Comparison of ENCODE assay signal across 12 mouse cellular contexts in the genomic region with DNA sequence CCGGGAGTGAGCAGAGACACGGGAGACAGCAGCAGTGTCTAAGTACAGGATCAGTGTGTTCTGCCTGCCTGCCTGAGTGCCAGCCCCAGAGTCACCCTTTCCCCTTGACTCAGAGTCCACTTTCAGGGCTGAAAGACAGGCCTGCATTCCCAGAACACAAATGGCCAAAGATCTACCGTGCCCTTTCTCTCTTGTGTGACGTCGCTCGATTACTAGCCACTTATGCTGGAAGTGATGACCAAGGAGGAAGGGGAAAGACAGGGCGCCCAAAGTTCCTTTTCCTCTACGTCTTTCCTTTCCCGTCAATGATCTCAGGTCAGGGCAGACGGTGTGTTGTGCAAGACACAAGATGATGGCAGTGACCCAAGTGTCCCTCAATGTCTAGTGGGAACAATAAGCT.
DNase-seq lines count a peak whose midpoint lies in the region; ATAC-seq lines count a peak whose summit lies in the region.
"Had no signal": no experiment of that assay in that cellular context is flagged by ENCODE, and none has a peak within 500 bp of the region (broad histone marks: within the 10 kb centered on the region; RNA-seq: fewer than 3 reads in every experiment).

No protein-coding gene starts in this region.

- peak; percentile 53 to 81 for DNase-seq in kidney, postnatal 25 days
- peak; percentile 54 to 59 for DNase-seq in lung, postnatal 4 days
- no peak for DNase-seq in midbrain, embryonic 14.5 days
- DNase-seq in layer of hippocampus, adult 11-12 months (ENCODE audit: low spot score): no peak
- DNase-seq: cerebellum, adult 9-10 months had no signal

- no peaks in the 10 kb centered on the region for H3K36me3 ChIP-seq in liver, embryonic 16.5 days (ENCODE audit: control insufficient read depth, insufficient read depth)
- no peaks in the 10 kb centered on the region for H3K36me3 ChIP-seq in liver, embryonic 12.5 days
- no peaks in the 10 kb centered on the region for H3K36me3 ChIP-seq in heart, embryonic 13.5 days
- H3K36me3 ChIP-seq in midbrain, embryonic 14.5 days (ENCODE audit: control insufficient read depth, insufficient read depth, low read length): no peaks in the 10 kb centered on the region
- H3K36me3 ChIP-seq: heart, embryonic 15.5 days; limb, embryonic 13.5 days had no signal

- H3K9me3 ChIP-seq in liver, embryonic 16.5 days (replicated peaks; ENCODE audit: control insufficient read depth, low read length): no peaks in the 10 kb centered on the region
- H3K9me3 ChIP-seq in liver, embryonic 12.5 days (replicated peaks): no peaks in the 10 kb centered on the region
- H3K9me3 ChIP-seq in heart, embryonic 13.5 days: no peaks in the 10 kb centered on the region
- H3K9me3 ChIP-seq in midbrain, embryonic 14.5 days (ENCODE audit: control insufficient read depth, low read length): no peaks in the 10 kb centered on the region
- H3K9me3 ChIP-seq: heart, embryonic 15.5 days; limb, embryonic 13.5 days had no signal

- no peaks in the 10 kb centered on the region for H3K27me3 ChIP-seq in liver, embryonic 16.5 days (ENCODE audit: control insufficient read depth, insufficient read depth, low read depth, low read length)
- no peaks in the 10 kb centered on the region for H3K27me3 ChIP-seq in liver, embryonic 12.5 days (replicated peaks)
- no peaks in the 10 kb centered on the region for H3K27me3 ChIP-seq in heart, embryonic 13.5 days (replicated peaks)
- no peaks in the 10 kb centered on the region for H3K27me3 ChIP-seq in midbrain, embryonic 14.5 days (ENCODE audit: control insufficient read depth, insufficient read depth, low read length)
- H3K27me3 ChIP-seq: CH12.LX; heart, embryonic 15.5 days; limb, embryonic 13.5 days; Patski had no signal

- H3K4me1 ChIP-seq in liver, embryonic 16.5 days (ENCODE audit: control insufficient read depth, low read depth, low read length): no peaks in the 10 kb centered on the region
- peaks cover 4% of the 10 kb centered on the region; the same call in 1 of the 2 replicates for H3K4me1 ChIP-seq in liver, embryonic 12.5 days
- peaks cover 24% of the 10 kb centered on the region for H3K4me1 ChIP-seq in heart, embryonic 13.5 days
- H3K4me1 ChIP-seq in midbrain, embryonic 14.5 days (ENCODE audit: control insufficient read depth, insufficient read depth, low read length): no peaks in the 10 kb centered on the region
- H3K4me1 ChIP-seq: limb, embryonic 13.5 days had no signal

- no peak overlapping the region for H3K27ac ChIP-seq in liver, embryonic 16.5 days (ENCODE audit: low read length)
- H3K27ac ChIP-seq in liver, embryonic 12.5 days: no peak overlapping the region
- peak overlapping the region; percentile 8; the same call in 1 of the 2 replicates for H3K27ac ChIP-seq in heart, embryonic 13.5 days (replicated peaks)
- H3K27ac ChIP-seq in midbrain, embryonic 14.5 days (replicated peaks; ENCODE audit: low read depth, low read length): no peak overlapping the region
- H3K27ac ChIP-seq: heart, embryonic 15.5 days; limb, embryonic 13.5 days had no signal

- H3K4me2 ChIP-seq in liver, embryonic 16.5 days (ENCODE audit: low read depth, low read length): no peak overlapping the region
- H3K4me2 ChIP-seq in liver, embryonic 12.5 days: no peak overlapping the region
- H3K4me2 ChIP-seq in heart, embryonic 13.5 days: no peak overlapping the region
- no peak overlapping the region for H3K4me2 ChIP-seq in midbrain, embryonic 14.5 days (ENCODE audit: low read length)
- H3K4me2 ChIP-seq: heart, embryonic 15.5 days; limb, embryonic 13.5 days had no signal

- WGBS in liver, embryonic 16.5 days (ENCODE audit: insufficient replicate concordance): 52% methylated on average over 10 of the region's 10 CpGs
- 53% methylated on average over 10 of the region's 10 CpGs for WGBS in liver, embryonic 12.5 days (ENCODE audit: insufficient replicate concordance)
- 51% methylated on average over 10 of the region's 10 CpGs for WGBS in heart, embryonic 13.5 days
- 81% methylated on average over 10 of the region's 10 CpGs for WGBS in midbrain, embryonic 14.5 days

- peak; percentile 32; the same call in 1 of the 2 replicates for ATAC-seq in liver, embryonic 16.5 days (ENCODE audit: low read depth)
- ATAC-seq in liver, embryonic 12.5 days: no peak
- ATAC-seq in heart, embryonic 13.5 days (ENCODE audit: extremely low read depth, insufficient number of reproducible peaks, low FRiP score, low TSS enrichment): no peak
- ATAC-seq in midbrain, embryonic 14.5 days (ENCODE audit: low FRiP score, low TSS enrichment): no peak
- ATAC-seq: Patski had no signal

- no peak overlapping the region for H3K9ac ChIP-seq in liver, embryonic 16.5 days (ENCODE audit: low read depth, low read length)
- no peak overlapping the region for H3K9ac ChIP-seq in liver, embryonic 12.5 days
- H3K9ac ChIP-seq in heart, embryonic 13.5 days: no peak overlapping the region
- no peak overlapping the region for H3K9ac ChIP-seq in midbrain, embryonic 14.5 days (replicated peaks; ENCODE audit: low read length)
- H3K9ac ChIP-seq: heart, embryonic 15.5 days; limb, embryonic 13.5 days had no signal

- no peak overlapping the region for H3K4me3 ChIP-seq in liver, embryonic 16.5 days (ENCODE audit: low read depth, low read length)
- H3K4me3 ChIP-seq in liver, embryonic 12.5 days: no peak overlapping the region
- no peak overlapping the region for H3K4me3 ChIP-seq in heart, embryonic 13.5 days
- no peak overlapping the region for H3K4me3 ChIP-seq in midbrain, embryonic 14.5 days (replicated peaks; ENCODE audit: low read depth, low read length)
- H3K4me3 ChIP-seq: heart, embryonic 15.5 days; limb, embryonic 13.5 days had no signal

Comparison
In these comparisons a context has a peak if more than half of its experiments do, and no peak if none do; other contexts are left out.
1. DNase-seq: peak in kidney, postnatal 25 days (2 of 2) and lung, postnatal 4 days (2 of 2); none in midbrain, embryonic 14.5 days (single experiment) and layer of hippocampus, adult 11-12 months (single experiment).